Mouse (Mus musculus) cerebellum, postnatal 14 days (tissue): ENCODE measurements at regions not wholly inside any gene's neighbourhood (a gene's known extent, or its start where the extent isn't known, plus 50 kb on each side); places are given as distances from the start of the nearest gene placed in this dataset.

Experiments used
- DNase-seq, 2 experiments: peaks; one replicate each; pipeline ENCODE4 v3.0.0; 2021; ENCODE audit warnings: mixed read lengths in 2 of 2

DNA sequence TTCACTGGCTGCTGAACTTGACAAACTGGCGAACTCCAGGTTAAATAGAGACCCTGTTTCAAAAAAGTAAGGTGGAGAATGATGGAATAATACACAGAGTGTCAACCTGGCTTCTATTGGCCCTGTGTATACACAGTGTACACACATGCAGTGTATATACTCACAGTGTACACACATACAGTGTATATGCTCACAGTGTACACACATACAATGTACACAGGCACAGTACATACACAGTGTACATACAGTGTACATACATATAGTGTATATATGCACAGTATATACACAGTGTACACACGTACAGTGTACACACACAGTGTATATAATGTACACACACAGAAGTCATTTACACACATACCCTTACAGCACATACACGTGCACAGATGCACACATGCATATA, 52.4 kb upstream of the Aldh1b1 start:
- DNase-seq: no peak

DNA sequence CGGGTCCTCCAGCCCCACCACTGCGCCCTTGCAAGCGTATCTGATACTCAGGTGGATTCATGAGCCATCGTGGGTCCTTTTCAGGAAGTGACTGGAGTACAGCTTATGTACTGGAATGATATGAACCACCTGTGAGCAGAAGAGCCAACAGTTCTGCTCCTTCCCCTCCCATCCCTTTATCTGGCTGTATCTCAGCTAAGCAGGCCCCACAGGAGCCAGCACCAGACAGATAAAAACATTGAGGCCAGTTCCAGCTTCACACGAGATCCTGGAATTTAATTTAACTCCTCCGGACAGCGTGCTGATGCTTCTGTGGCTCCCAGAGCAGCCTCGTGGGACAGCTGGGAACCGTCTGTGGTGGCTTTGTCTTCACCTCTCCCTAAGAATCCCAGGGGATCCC, 53.1 kb upstream of the Aldh1b1 start:
- no peak for DNase-seq

GRCm38 (mm10) chr4:45744849-45745407, 53.9 kb upstream of the Aldh1b1 start:
- no peak for DNase-seq

GRCm38 (mm10) chr4:45740779-45741365, 58.0 kb upstream of the Aldh1b1 start:
- DNase-seq: peak; percentile 83 to 84

- no peak for DNase-seq
These were observed 58.5 kb upstream of the Aldh1b1 start for GRCm38 (mm10) chr4:45740319-45740718.

DNA sequence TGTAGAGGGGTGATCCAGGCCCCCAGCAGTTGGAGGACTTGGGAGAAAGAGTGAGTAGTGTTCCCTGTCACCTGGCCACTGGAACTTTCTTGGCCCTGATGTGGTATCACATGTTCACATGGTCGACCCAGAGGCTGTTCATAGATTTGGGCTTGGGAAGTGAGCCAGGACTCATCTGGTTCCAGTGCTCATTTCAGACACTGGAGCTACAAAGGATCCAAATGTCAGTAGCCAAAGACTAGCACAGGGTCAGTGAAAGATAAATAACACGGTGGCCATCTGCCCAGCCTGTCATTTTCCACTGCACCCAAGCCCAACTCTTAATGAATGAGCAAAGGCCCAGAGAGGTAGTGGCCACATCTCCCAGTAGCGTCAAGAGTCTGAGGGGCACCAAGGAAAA, 59.1 kb upstream of the Aldh1b1 start:
- DNase-seq: peak; percentile 64 to 72

DNA sequence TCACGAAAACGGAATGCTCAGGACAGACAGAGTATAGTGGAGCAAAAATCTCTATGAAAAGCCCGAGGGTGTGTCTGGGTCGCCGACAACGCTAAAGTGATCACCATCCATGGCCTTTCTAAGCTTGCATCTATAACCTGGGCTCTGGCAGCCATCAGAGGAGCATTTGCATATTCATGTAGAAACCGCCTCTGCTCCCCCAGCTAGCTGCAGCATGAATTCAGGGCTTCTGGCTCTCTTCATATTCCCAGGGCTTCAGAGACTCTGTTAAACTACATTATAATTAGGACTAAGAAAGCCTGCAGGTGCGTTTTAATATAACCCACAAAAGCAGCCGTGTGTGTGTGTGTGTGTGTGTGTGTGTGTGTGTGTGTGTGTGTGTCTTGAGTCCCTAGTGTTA, 59.7 kb upstream of the Aldh1b1 start:
- DNase-seq: peak in 1 of 2 experiments; percentile 5

- DNase-seq: peak in 1 of 2 experiments; percentile 32
These were observed 60.1 kb upstream of the Aldh1b1 start for GRCm38 (mm10) chr4:45738746-45739145.

- no peak for DNase-seq
These were observed 62.5 kb upstream of the Aldh1b1 start for GRCm38 (mm10) chr4:45736215-45736815.

- DNase-seq: no peak
These were observed 64.8 kb upstream of the Aldh1b1 start for GRCm38 (mm10) chr4:45734011-45734410.

DNA sequence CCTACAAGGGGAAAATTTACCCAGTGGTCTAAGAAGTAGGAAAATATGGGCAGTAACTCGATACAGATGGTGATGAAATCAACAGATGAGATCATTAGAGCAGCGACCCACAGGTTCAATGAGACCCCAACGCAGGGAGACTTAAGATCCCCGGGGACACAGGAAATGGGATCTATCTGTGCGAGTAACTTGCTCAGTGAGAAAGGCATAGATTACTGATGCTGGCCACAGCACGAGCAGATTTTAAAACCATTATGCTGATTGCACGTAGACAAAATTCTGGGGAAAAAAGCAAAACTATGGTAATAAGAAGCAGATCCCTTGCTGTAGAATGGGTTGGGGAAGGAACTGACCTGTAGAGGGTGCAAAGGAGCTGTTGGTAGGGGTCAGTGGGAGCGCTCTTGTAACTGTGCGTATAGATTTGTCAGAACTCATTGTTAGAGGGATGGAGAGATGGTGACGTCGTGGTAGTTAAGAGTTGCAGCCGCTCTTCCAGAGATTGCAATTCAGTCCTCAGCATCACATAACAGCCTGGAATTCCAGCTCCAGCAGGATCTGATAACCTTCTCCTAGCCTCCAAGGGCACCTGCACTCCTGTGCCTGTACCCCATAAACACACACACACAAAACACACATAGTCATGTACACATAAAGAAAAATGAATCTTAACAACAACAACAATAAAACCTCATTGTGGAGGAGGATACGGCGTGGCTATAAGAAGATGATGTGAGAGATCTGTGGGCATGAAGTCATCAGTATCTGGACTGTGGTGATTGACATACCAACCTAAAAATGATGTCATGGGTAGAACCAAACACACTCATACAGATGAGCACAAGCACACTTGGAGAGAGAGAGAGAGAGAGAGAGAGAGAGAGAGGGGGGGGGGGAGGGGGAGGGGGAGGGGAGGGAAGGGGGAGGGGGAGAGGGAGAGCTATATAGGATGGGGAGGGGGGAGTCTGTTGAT, 67.7 kb upstream of the Aldh1b1 start:
- peak; percentile 64 to 68 for DNase-seq

GRCm38 (mm10) chr4:45729801-45730200, 69.0 kb upstream of the Aldh1b1 start:
- no peak for DNase-seq

DNA sequence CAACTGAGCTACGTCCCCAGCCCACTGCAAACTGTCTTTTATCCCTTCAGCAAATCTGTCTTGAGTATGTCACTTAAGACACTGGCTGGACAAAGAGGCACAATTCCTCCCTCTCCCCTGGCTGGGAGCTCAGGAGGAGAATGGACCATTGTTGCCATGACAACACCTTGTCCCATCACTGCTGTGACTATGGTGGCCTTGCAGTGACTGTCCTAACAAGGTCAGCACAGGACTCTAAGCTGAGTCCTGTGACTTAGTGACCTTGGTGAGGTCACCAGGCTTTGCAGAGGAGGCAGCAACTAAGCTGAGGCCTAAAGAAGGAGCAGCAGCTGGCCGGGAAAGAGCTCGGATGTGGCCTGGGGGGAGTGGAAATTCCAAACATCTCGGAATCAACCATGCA, 70.0 kb upstream of the Aldh1b1 start:
- DNase-seq: no peak

DNA sequence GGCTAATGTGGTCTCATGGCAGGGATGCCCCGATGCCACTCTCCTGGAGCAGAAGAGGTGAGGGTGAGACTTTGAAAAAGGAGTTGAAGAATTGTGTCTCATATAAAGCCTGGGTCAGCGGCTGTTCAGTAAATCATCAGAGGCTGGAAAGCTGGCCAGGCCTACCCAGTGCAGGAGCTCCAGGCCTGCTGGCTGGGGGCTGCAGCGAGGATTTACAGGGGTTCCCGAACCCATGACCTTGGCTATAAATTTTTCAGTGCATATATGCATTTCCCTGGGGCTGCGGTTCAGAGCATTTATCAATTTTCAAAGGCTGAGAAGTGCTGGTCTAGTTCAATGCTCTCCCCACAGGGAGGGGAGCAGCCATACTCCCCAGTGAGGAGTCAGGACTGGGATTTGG, 70.9 kb upstream of the Aldh1b1 start:
- no peak for DNase-seq

- DNase-seq: no peak
These were observed 71.3 kb upstream of the Aldh1b1 start for GRCm38 (mm10) chr4:45727474-45727873.

GRCm38 (mm10) chr4:45726783-45727182, 72.0 kb upstream of the Aldh1b1 start:
- DNase-seq: no peak

- peak; percentile 28 to 48 for DNase-seq
These were observed 73.5 kb upstream of the Aldh1b1 start for GRCm38 (mm10) chr4:45725055-45725910.

- DNase-seq: no peak
These were observed 78.5 kb upstream of the Aldh1b1 start for GRCm38 (mm10) chr4:45720352-45720751.

DNA sequence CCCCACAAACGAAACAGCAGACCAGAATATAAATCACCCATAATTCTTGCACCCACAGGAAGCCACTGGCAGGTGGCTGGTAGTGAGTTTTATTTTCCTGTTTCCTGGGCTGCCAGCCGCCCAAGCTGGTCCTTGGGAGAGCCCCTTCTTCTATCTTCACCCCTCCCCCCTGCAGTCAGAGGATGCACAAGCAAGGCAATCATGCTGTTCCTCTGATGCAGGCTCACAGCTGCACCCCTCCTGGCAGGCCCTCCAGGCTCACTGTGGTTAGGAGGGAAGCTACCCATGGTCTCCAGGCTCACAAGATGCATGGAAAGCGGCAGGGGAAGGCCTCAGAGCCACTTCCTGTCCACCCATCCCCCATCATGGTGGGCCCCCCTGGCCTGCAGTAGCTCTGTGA, 79.3 kb upstream of the Aldh1b1 start:
- DNase-seq: no peak

DNA sequence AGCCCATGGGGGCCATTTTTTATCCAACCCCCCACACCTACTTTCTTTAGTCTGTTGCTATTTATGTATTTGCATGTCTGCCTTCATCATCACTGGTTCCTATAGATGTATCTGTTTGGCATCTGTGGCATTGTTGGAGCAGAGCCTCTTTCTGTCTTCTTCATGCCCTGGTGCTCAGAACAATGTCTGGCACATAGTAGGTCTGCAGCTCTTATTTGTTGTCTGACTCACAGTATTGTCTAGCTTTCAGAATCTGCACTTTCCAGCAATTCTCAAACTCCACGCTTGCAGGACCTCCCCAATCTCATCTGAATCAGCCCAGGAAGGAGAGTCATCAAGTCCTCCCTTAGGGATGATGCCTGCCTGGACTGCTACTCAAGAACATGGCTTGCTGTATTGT, 82.9 kb upstream of the Aldh1b1 start:
- DNase-seq: no peak

- DNase-seq: no peak
These were observed 84.8 kb upstream of the Aldh1b1 start for GRCm38 (mm10) chr4:45713837-45714508.
